Mouse (Mus musculus) adrenal gland, postnatal 36 days (tissue): Measurements from ENCODE around the gene Prickle4. TPM values are rescaled to one million over a fixed set of nuclear protein-coding genes. Genes with fewer than 3 reads are reported as not detected.

Experiments used
- DNase-seq, 2 experiments: peaks; one replicate each; pipeline ENCODE4 v3.0.0; 2021; ENCODE audit warnings: mixed read lengths in 1 of 2
- long read RNA-seq, 2 experiments: library from polyadenylated mRNA; stranded (forward); transcript quantifications; one replicate each; pipeline ENCODE4 v2.0.0; 2021; ENCODE audit warnings: borderline sequencing depth in 2 of 2
- total RNA-seq, 2 experiments: library from RNA; stranded (reverse); gene quantifications; 2 replicates each; pipeline ENCODE4 v1.2.3; 2021

Gene Prickle4
- 1 to 10 TPM; 3.0 to 3.1 TPM for total RNA-seq
- long read RNA-seq, experiment 1, partial matches to known transcripts = 0 of 1 reads
- long read RNA-seq, experiment 1, other reads (novel, unspliced or antisense) = 0 of 1 reads
- long read RNA-seq, experiment 2, partial matches to known transcripts = 0 of 1 reads
- long read RNA-seq, experiment 2, other reads (novel, unspliced or antisense) = 0 of 1 reads

- DNase-seq = peak; percentile 99
Observed at GRCm38 (mm10) chr17:47694503-47695336, at the start of gene Prickle4. Gene Prickle4, minus strand, starts transcription at chr17:47694736.

- no peak for DNase-seq
Observed at GRCm38 (mm10) chr17:47744086-47744485, 49.5 kb upstream of the Prickle4 start.

- DNase-seq = peak in 1 of 2 experiments; percentile 46
Observed at GRCm38 (mm10) chr17:47742991-47743734, 48.6 kb upstream of the Prickle4 start.

- no peak for DNase-seq
Observed at GRCm38 (mm10) chr17:47740186-47740585, 45.6 kb upstream of the Prickle4 start.

- DNase-seq = no peak
Observed at GRCm38 (mm10) chr17:47738879-47739798, 44.6 kb upstream of the Prickle4 start.

- DNase-seq = peak; percentile 55 to 73
Observed at GRCm38 (mm10) chr17:47738066-47738878, 43.7 kb upstream of the Prickle4 start.

- DNase-seq = peak; percentile 94 to 96
Observed at GRCm38 (mm10) chr17:47737271-47738065, 42.9 kb upstream of the Prickle4 start.

GRCm38 (mm10) chr17:47736856-47737255 lies 42.3 kb upstream of the Prickle4 start, which contains the start of gene Tfeb:
Gene Tfeb, plus strand, starts transcription at chr17:47737030.
- DNase-seq = peak; percentile 98 to 99

- DNase-seq = no peak
Observed at GRCm38 (mm10) chr17:47735553-47736100, 41.1 kb upstream of the Prickle4 start.

GRCm38 (mm10) chr17:47730633-47731575 lies 36.4 kb upstream of the Prickle4 start:
- no peak for DNase-seq

- no peak for DNase-seq
Observed at GRCm38 (mm10) chr17:47726566-47726965, 32.0 kb upstream of the Prickle4 start, which contains the start of gene Pgc. Gene Pgc, plus strand, starts transcription at chr17:47726842.

- no peak for DNase-seq
Observed at GRCm38 (mm10) chr17:47721183-47721582, 26.6 kb upstream of the Prickle4 start.

- no peak for DNase-seq
Observed at GRCm38 (mm10) chr17:47715037-47715436, 20.5 kb upstream of the Prickle4 start.

GRCm38 (mm10) chr17:47712889-47713571 lies 18.5 kb upstream of the Prickle4 start:
- no peak for DNase-seq

GRCm38 (mm10) chr17:47711883-47712282 lies 17.3 kb upstream of the Prickle4 start:
- DNase-seq = no peak

GRCm38 (mm10) chr17:47710036-47710435 lies 15.5 kb upstream of the Prickle4 start:
- DNase-seq = no peak

- no peak for DNase-seq
Observed at GRCm38 (mm10) chr17:47708972-47709371, 14.4 kb upstream of the Prickle4 start.

- no peak for DNase-seq
Observed at GRCm38 (mm10) chr17:47707961-47708360, 13.4 kb upstream of the Prickle4 start.
